Mouse (Mus musculus) ovary, postnatal 14 days (tissue): ENCODE results near the gene CK137956.
A peak's percentile ranks its signal among the peaks of the same experiment; 100 is the strongest.

ENCODE experiments used
- DNase-seq: peaks from one replicate; pipeline ENCODE4 v3.0.0; 2022; ENCODE audit warnings: low spot score

The CK137956 gene

GRCm38 (mm10) chr4:127970901-127971868 lies at the start of gene CK137956:
TSS of gene CK137956 (minus strand) at chr4:127970951.
- DNase-seq = no peak

DNA sequence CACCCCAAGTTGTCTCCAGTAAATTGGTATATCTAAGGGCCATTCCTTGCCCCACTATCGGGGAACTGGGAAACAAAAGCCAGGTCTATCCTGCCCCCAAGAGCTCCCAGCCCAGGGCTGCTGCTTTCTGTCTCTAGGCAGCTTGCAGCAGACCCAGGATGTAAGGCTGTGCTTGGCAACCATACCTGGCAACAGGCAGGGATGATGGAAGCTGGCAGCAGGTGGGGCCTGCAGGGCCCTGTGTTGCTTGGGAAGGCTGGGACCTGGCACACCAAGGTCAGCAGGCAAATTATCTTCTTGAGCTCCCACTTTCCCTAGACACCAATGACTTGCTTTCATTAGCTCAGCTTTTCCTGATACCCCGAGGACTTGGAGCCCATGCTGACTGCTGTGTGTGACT lies 48.7 kb upstream of the CK137956 start:
- DNase-seq = no peak

DNA sequence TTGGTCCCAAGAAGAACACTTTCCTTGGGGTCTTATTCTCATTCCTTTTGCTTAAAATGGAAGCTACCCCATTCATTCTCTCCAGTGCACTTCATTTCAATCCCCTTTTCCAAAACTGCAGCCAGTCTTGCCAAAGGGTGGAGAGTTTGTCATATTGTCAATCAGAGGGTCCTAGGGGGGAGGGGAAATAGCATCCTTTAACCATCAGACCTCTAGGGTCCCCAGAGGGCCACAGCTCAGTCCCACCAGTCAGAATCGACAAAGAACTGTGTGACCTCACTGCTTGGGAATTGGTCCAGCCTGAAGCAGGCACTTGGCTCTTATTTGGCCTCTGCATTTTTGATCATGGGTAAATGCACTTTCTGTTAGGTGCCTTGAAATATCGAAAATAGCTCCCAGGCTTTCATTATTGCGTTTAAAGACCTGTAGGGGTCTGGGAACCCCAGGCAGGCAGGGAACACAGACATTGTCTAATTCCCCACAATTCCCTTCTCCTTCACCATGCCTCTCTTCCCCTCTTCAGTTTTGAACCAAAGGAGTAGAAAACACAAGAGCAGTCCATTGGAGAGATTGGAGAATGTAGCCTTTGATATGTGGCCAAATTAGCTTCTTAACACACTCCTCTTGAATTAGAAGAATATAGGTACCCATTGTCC lies 34.2 kb upstream of the CK137956 start:
- DNase-seq = no peak

GRCm38 (mm10) chr4:128002638-128003101 lies 31.9 kb upstream of the CK137956 start:
- DNase-seq = no peak

DNA sequence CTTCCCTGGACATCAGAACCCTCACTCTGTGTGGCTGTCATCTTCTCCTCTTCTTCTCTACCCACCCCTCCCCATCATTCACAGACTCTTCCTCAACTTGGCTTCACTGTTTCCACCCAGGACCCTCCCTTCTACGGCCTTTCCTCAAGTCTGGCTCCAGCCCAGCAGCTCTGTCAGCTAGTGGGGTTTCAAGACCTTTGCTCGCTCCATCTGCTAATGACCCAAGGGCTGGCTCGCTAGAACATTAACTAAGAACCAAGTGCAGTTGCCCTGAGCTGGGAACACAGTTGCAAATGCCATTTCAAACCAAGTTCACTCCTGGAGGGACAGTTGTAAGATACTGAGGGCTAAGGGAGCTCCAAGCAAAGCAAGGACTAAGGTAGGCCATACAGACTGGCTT lies 28.5 kb upstream of the CK137956 start:
- DNase-seq = no peak

DNA sequence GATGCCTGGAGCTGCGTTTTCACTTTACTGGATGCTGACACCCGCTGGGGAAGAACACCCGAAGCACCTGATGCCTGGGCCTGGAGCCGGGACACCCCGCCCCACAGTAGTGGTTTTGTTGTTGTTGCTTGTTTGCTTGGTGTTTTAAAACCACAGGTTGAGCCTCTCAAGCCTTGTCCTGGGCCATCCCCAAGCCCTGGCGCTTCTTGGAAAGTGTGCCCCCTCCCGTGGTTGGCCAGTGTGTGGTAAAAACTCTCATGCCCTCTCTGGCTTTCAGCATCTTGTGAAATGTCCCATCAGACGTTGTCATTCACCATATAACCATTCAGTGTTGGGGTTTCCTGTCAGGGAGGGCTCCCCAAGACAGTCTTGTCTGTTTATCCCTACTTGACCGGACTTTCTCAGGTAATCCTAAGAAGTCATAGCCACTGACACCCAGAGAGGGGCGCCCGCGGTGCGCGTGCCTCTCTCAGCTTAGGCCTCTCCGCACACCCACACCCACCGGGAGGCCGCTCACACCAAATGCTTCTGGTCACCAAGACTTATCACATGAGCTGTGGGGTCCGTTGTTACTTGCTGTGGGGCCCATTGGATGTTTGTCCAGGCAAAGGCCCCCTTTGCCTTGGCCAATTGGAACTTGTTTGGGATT lies 18.7 kb upstream of the CK137956 start:
- no peak for DNase-seq

DNA sequence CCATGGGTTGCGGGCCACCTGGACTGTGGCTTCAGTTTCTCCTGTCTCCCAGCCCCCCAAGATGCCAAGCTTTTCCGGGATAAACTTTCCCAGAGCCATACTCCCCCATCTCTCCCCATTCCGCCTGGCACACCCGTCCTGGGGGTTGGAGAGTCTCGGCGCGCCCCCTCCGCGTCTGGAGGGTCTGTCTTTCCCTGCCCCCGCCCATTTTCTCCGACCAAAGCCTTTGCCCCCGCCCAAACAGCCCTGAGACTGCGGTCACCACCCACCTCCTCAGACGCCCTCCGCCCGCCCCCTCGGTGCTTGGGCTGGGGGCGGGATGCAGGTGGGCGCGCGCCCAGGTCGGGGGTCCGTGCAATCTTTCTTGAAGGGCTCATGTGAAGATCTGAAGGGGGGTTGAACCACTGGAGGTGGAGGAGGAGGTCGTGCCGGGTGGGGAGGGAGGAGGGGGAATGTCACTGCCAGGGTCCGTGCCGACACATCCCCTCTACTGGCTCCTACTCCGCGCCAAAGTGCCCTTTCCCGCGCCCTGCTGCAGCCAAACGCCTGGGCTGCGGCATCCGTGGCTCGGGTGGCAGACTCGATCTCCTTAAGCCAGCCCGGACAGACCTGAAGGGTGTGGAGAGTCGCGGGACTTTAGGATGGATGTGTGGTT lies 17.9 kb upstream of the CK137956 start:
- DNase-seq = no peak

- DNase-seq = no peak
Observed at GRCm38 (mm10) chr4:127987784-127988455, 17.2 kb upstream of the CK137956 start, which contains the start of gene Csmd2. TSS of gene Csmd2 (plus strand) at chr4:127987857.

GRCm38 (mm10) chr4:127987270-127987669 lies 16.5 kb upstream of the CK137956 start:
- DNase-seq = no peak

GRCm38 (mm10) chr4:127986491-127987075 lies 15.8 kb upstream of the CK137956 start:
- no peak for DNase-seq

- DNase-seq = no peak
Observed at GRCm38 (mm10) chr4:127985874-127986273, 15.1 kb upstream of the CK137956 start.

DNA sequence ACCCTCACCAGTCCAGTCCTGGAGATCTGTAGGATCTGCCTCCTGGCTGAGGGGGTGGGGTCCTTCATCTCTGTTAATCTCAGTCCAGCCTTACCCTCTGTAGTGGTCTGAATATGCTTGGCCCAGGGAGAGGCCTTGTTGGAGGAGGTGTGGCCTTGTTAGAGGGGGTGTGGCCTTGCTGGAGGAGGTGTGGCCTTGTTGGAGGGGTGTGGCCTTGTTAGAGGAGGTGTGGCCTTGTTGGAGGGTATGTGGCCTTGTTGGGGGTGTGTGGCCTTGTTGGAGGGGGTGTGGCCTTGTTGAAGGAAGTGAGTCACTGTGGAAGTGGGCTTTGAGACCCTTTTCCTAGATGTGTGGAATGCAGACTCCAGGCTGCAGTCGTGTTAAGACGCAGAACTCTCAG lies 13.7 kb upstream of the CK137956 start:
- no peak for DNase-seq

- DNase-seq = no peak
Observed at GRCm38 (mm10) chr4:127981125-127981524, 10.4 kb upstream of the CK137956 start.

GRCm38 (mm10) chr4:127972976-127973375 lies 2.2 kb upstream of the CK137956 start:
- no peak for DNase-seq

DNA sequence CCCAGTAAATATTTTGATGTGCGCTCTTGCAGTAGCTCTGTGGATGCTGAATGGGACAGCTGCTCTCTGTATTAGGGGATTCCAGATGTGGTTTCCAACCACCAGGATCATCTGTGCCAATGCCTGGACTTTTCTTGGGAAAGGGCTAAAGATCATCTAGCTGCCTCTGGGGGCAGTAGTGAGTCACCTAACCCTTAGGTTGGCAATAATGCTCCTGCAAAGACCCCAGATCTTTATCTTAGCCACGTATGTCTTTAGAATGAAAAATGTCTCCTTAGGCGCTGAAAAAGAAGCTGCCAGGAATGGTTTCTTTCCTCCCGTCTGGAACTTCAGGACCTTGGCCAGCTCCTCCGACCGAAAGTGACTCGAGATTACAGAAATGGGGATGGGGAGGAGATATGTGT lies 731 bp downstream of the CK137956 start:
- DNase-seq = peak; percentile 44

GRCm38 (mm10) chr4:127969101-127969500 lies 1.6 kb downstream of the CK137956 start:
- no peak for DNase-seq

DNA sequence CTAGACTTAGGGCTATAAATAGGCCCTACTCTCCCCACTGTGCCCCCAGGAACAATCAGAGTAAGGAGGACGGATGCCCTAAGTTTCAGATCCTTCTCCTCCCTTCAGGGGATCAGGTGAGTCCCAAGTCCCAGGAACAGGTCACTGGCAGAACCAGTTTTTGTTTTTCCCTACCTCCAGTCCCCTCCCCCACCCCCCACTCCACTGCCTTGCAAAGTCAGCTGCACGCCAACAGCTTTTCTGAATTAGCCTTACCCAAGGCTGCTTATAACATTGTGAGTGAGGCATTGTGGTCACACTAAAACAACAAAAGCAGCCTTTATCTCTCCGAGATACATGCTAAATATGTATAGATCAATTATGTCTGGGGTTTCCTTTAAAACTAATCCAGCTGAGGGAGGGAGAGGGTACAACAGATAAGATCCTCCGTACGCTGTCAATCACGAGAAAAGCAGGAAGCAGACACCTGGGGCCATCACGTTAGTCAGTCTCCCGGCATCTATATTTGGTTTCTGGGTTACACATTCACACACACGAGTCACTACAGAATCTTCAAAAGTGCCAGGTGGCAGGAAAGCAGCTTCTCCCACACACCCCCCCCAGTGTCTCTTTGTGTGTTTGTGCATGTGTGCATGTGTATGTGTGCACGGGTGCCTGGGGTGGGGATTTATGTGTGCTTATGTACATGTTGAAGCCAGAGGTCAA lies 17.6 kb downstream of the CK137956 start:
- no peak for DNase-seq

GRCm38 (mm10) chr4:127947696-127948095 lies 23.1 kb downstream of the CK137956 start:
- DNase-seq = no peak

DNA sequence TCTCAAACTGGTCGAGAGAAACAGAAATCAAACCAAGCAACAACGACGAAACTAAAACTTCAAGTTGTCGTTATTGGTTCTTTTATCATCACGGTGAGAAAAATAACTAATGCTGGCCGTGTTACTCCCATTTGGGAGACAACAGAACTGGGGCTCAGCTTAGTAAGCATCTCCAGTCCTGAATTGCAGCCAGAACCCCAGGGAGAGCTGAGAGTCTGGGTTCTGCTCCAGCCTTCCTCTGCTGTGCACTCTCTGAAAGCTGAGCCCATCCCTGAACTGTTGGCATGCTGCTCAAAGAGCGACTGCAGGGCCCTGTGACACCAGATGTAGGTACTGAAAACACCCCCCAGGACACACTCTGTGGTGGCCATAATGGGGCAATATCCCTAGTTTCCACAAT lies 33.3 kb downstream of the CK137956 start:
- no peak for DNase-seq

DNA sequence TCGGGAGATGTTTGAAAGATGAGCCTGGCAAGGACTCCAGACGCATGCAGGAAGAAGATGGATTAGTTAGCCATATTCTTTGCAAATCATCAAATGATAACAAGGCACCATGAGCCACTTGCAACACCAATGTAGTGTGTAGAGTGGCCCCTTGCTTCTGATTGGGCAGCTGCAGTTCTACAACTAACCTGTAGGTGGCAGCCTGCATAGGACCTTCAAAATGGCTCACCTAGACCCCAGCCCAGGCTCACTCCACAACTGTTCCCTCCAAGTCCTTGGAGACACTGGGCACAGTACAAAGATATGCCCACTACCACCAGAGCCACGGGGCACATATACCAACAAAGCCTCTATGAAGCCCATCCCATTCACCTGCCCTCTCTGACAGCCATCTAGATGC lies 35.4 kb downstream of the CK137956 start:
- DNase-seq = no peak
